In genomic region chr11:118210116-118210515, GRCm38 (mm10) we compare ENCODE assay signal across 11 mouse cellular contexts. TPM values are rescaled to one million over a fixed set of nuclear protein-coding genes. Genes with fewer than 3 reads are reported as not detected.
DNase-seq lines count a peak whose midpoint lies in the region; ATAC-seq and TF ChIP-seq lines count a peak whose summit lies in the region.
"Had no signal": no experiment of that assay in that cellular context is flagged by ENCODE, and none has a peak within 500 bp of the region (broad histone marks: within the 10 kb centered on the region; RNA-seq: fewer than 3 reads in every experiment).

No protein-coding gene starts in this region.

- H3K9ac ChIP-seq in intestine, postnatal 0 days (ENCODE audit: low read depth, low read length): no peak overlapping the region
- H3K9ac ChIP-seq in intestine, embryonic 15.5 days: no peak overlapping the region
- H3K9ac ChIP-seq in hindbrain, embryonic 15.5 days: no peak overlapping the region

- H3K4me2 ChIP-seq in intestine, postnatal 0 days (replicated peaks; ENCODE audit: low read depth): no peak overlapping the region
- no peak overlapping the region for H3K4me2 ChIP-seq in intestine, embryonic 15.5 days (replicated peaks)
- no peak overlapping the region for H3K4me2 ChIP-seq in hindbrain, embryonic 15.5 days

- peak; percentile 89 for DNase-seq in cerebellum, adult 11-12 months
- peak; percentile 85 for DNase-seq in right cerebral cortex, adult 18-20 months
- DNase-seq in testis, postnatal 10 days (ENCODE audit: low spot score): no peak
- DNase-seq in thymus, postnatal 4 days: no peak
- DNase-seq in urinary bladder, adult 2 months (ENCODE audit: low spot score): no peak
- DNase-seq: heart, postnatal 4 days; midbrain, embryonic 14.5 days had no signal

- H3K27ac ChIP-seq in intestine, postnatal 0 days (ENCODE audit: low read depth, low read length): 0 out of 2 replicates have a peak overlapping the region, but pooled peaks have one; percentile 15
- H3K27ac ChIP-seq in intestine, embryonic 15.5 days: no peak overlapping the region
- H3K27ac ChIP-seq in hindbrain, embryonic 15.5 days (replicated peaks): 0 out of 2 replicates have a peak overlapping the region, but pooled peaks have one; percentile 9

- no peaks in the 10 kb centered on the region for H3K27me3 ChIP-seq in intestine, postnatal 0 days (replicated peaks; ENCODE audit: control insufficient read depth, insufficient read depth, low read length)
- no peaks in the 10 kb centered on the region for H3K27me3 ChIP-seq in intestine, embryonic 15.5 days (replicated peaks)
- no peaks in the 10 kb centered on the region for H3K27me3 ChIP-seq in hindbrain, embryonic 15.5 days

- no peaks in the 10 kb centered on the region for H3K36me3 ChIP-seq in intestine, postnatal 0 days (ENCODE audit: control insufficient read depth, insufficient read depth)
- no peaks in the 10 kb centered on the region for H3K36me3 ChIP-seq in intestine, embryonic 15.5 days
- H3K36me3 ChIP-seq in hindbrain, embryonic 15.5 days: no peaks in the 10 kb centered on the region

- H3K4me1 ChIP-seq in intestine, postnatal 0 days (replicated peaks; ENCODE audit: control insufficient read depth, insufficient read depth, low read length): peaks cover 15% of the 10 kb centered on the region
- peaks cover 49% of the 10 kb centered on the region for H3K4me1 ChIP-seq in intestine, embryonic 15.5 days (replicated peaks)
- H3K4me1 ChIP-seq in hindbrain, embryonic 15.5 days (replicated peaks): peaks cover 56% of the 10 kb centered on the region

- no peak for ATAC-seq in intestine, postnatal 0 days
- ATAC-seq in intestine, embryonic 15.5 days: no peak
- ATAC-seq in hindbrain, embryonic 15.5 days (ENCODE audit: low FRiP score, low read depth): peak; percentile 52

- no peaks in the 10 kb centered on the region for H3K9me3 ChIP-seq in intestine, postnatal 0 days (ENCODE audit: control insufficient read depth)
- H3K9me3 ChIP-seq in intestine, embryonic 15.5 days: no peaks in the 10 kb centered on the region
- H3K9me3 ChIP-seq in hindbrain, embryonic 15.5 days: no peaks in the 10 kb centered on the region

- WGBS in intestine, postnatal 0 days: 88% methylated on average over 4 of the region's 4 CpGs
- WGBS in intestine, embryonic 15.5 days: 87% methylated on average over 4 of the region's 4 CpGs
- WGBS in hindbrain, embryonic 15.5 days: 52% methylated on average over 4 of the region's 4 CpGs

- TF ChIP-seq CTCF in intestine, postnatal 0 days (IDR thresholded peaks at IDR 0.05; ENCODE audit: low read depth): no peak

- no peak overlapping the region for H3K4me3 ChIP-seq in intestine, postnatal 0 days (ENCODE audit: low read depth, low read length)
- H3K4me3 ChIP-seq in intestine, embryonic 15.5 days (replicated peaks): no peak overlapping the region
- H3K4me3 ChIP-seq in hindbrain, embryonic 15.5 days: no peak overlapping the region
- H3K4me3 ChIP-seq: erythroblast, embryonic 14.5 days had no signal

RNA-seq across cellular contexts. Expression of gene Cyth1, which starts 38.3 kb away (rescaled TPM):
- 9.5 and 10.9 TPM in 2 replicates for polyA plus RNA-seq in intestine, postnatal 0 days (2015; fragmentation: Nextera tagmentation; extraction: Ambion mirVana)
- 11.6 and 12.1 TPM in 2 replicates for polyA plus RNA-seq in intestine, embryonic 15.5 days (2015; fragmentation: Nextera tagmentation; extraction: Ambion mirVana)
- polyA plus RNA-seq in hindbrain, embryonic 15.5 days (2015; fragmentation: Nextera tagmentation; extraction: Ambion mirVana): 24.9 and 25.8 TPM in 2 replicates
- polyA plus RNA-seq in urinary bladder, adult 2 months (2012; rRNA removed): 21.0 and 23.2 TPM in 2 replicates

Comparison
In these comparisons a context has a peak if more than half of its experiments do, and no peak if none do; other contexts are left out.
1. DNase-seq: peak in cerebellum, adult 11-12 months (single experiment) and right cerebral cortex, adult 18-20 months (single experiment); none in testis, postnatal 10 days (single experiment), thymus, postnatal 4 days (single experiment) and urinary bladder, adult 2 months (single experiment).